Mouse (Mus musculus) lung, embryonic 15.5 days (tissue): ENCODE results near the gene Them5. TPM values are rescaled to one million over a fixed set of nuclear protein-coding genes. Genes with fewer than 3 reads are reported as not detected.

Source experiments
- ATAC-seq: fragments of 200-750 bp; cut with Nextera tagmentation; 2 replicates; pipeline ENCODE4 v1.8.0; 2017; ENCODE audit warnings: moderate number of reproducible peaks, borderline replicate concordance; ENCODE audit not compliant: low FRiP score, low TSS enrichment; ENCODE audit errors: extremely low read depth
- H3K27ac ChIP-seq: fragments of 300-500 bp; sonication (generic); 2 replicates; pipeline ENCODE4 v1.5.1; 2015; ENCODE audit warnings: moderate library complexity, mild to moderate bottlenecking, inconsistent platforms
- H3K27me3 ChIP-seq: fragments of 300-500 bp; sonication (generic); 2 replicates; pipeline ENCODE4 v1.6.1; 2015; ENCODE audit warnings: inconsistent platforms
- H3K36me3 ChIP-seq: fragments of 300-500 bp; sonication (generic); 2 replicates; pipeline ENCODE4 v1.6.1; 2015; ENCODE audit warnings: inconsistent platforms
- H3K4me1 ChIP-seq: fragments of 300-500 bp; sonication (generic); 2 replicates; pipeline ENCODE4 v1.6.1; 2015; ENCODE audit warnings: inconsistent platforms
- H3K4me2 ChIP-seq: fragments of 300-500 bp; sonication (generic); 2 replicates; pipeline ENCODE4 v1.6.1; 2015; ENCODE audit warnings: inconsistent platforms, mild to moderate bottlenecking, moderate library complexity
- H3K4me3 ChIP-seq: fragments of 300-500 bp; sonication (generic); 2 replicates; pipeline ENCODE4 v1.5.1; 2015; ENCODE audit warnings: mild to moderate bottlenecking, inconsistent platforms
- H3K9ac ChIP-seq: fragments of 300-500 bp; sonication (generic); 2 replicates; pipeline ENCODE4 v1.6.1; 2015; ENCODE audit warnings: inconsistent platforms
- H3K9me3 ChIP-seq: fragments of 300-500 bp; sonication (generic); 2 replicates; pipeline ENCODE4 v1.6.1; 2016; ENCODE audit warnings: inconsistent platforms
- WGBS: fragments of 180-500 bp; shearing (Covaris S2); methylation state at CpG from one replicate; pipeline ENCODE4 v1.1.7; 2015; 5-methylcytosine and 5-hydroxymethylcytosine counted together
- polyA plus RNA-seq: library from polyadenylated mRNA; unstranded; fragments of >200 nt; fragmentation: Nextera tagmentation; extraction: Ambion mirVana; gene quantifications from 2 replicates; pipeline ENCODE4 v1.2.1, GENCODE M21; 2015

Them5 gene
- 0.25 and 0.35 TPM in 2 replicates for polyA plus RNA-seq

GRCm38 (mm10) chr3:94341959-94342422 is at the start of gene Them5:
Them5 (plus strand) TSS chr3:94342099.
- no peak within 1 kb of the TSS for H3K4me2 ChIP-seq
- no peaks in the 10 kb centered on the region for H3K27me3 ChIP-seq
- H3K4me1 ChIP-seq = 0 out of 2 replicates have a peak, but pooled peaks cover 5% of the 10 kb centered on the region
- H3K27ac ChIP-seq = 0 out of 2 replicates have a peak within 1 kb of the TSS, but pooled peaks have one; percentile 33
- H3K9me3 ChIP-seq = no peaks in the 10 kb centered on the region
- H3K9ac ChIP-seq = no peak within 1 kb of the TSS
- ATAC-seq = peak; percentile 59
- no peaks in the 10 kb centered on the region for H3K36me3 ChIP-seq
- no peak within 1 kb of the TSS for H3K4me3 ChIP-seq
- 28% methylated on average over 3 of the region's 3 CpGs for WGBS

DNA sequence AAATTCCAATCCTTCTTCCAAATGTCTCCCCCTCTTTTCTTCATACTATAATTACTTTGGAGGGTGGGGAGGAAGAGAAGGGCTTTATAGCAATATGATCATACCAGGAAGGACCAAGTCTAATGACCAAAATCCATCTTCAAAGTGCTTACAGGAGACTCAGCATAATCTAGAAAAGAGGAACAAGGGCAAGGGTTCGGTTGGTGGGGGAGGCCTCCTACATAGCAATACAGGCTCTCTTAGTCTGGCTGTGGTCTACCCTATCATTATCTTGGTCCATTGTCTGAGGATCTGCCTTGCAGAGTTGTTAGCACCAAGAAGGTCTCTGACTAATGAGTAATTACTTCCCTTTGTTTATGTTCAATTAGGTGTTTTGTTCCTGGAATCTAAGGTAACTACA is 36.4 kb upstream of the Them5 start:
- Histone ChIP-seq H3K9me3 (no peaks in the 10 kb centered on the region), H3K4me3 (no peak overlapping the region), H3K4me2 (no peak overlapping the region), H3K36me3 (no peaks in the 10 kb centered on the region), H3K4me1 (0 out of 2 replicates have a peak, but pooled peaks cover 3% of the 10 kb centered on the region), H3K9ac (no peak overlapping the region), H3K27me3 (no peaks in the 10 kb centered on the region), H3K27ac (no peak overlapping the region)
- WGBS = 76% methylated on average over 1 of the region's 1 CpGs
- no peak for ATAC-seq

DNA sequence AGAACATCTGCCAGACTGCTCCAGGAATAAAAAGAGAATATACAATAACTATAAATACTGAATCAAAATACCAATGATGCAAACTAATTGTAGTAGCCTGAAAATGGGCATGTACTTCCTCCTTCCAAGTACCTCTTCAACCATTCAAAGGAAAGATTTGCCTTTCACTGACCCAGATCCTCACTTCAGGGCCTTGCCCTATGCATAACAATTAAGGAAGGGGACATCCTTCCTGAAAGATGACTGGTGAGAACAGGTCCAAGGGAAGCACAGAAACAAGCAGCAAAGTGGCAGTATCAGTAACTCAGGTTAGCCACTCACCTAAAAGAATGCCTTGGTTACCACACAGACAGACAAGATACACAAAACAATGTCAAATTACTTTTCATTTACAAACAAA is 34.9 kb upstream of the Them5 start:
- no peak overlapping the region for H3K27ac ChIP-seq
- H3K4me1 ChIP-seq = peaks cover 6% of the 10 kb centered on the region; the same call in 1 of the 2 replicates
- H3K9me3 ChIP-seq = no peaks in the 10 kb centered on the region
- no peaks in the 10 kb centered on the region for H3K27me3 ChIP-seq
- ATAC-seq = no peak
- H3K9ac ChIP-seq = no peak overlapping the region
- no peaks in the 10 kb centered on the region for H3K36me3 ChIP-seq
- no peak overlapping the region for H3K4me3 ChIP-seq
- no peak overlapping the region for H3K4me2 ChIP-seq

GRCm38 (mm10) chr3:94309633-94310363 is 32.1 kb upstream of the Them5 start, which contains the start of gene Them4:
Them4 (plus strand) TSS chr3:94310089.
- ATAC-seq = peak; percentile 100
- Histone ChIP-seq H3K9me3 (no peaks in the 10 kb centered on the region), H3K36me3 (no peaks in the 10 kb centered on the region), H3K4me2 (peak within 1 kb of the TSS; percentile 64), H3K27me3 (no peaks in the 10 kb centered on the region), H3K9ac (peak within 1 kb of the TSS; percentile 85), H3K4me1 (peaks cover 6% of the 10 kb centered on the region; the same call in 1 of the 2 replicates), H3K27ac (peak within 1 kb of the TSS; percentile 88), H3K4me3 (peak within 1 kb of the TSS; percentile 68)
- under 1% methylated on average over 47 of the region's 47 CpGs for WGBS

GRCm38 (mm10) chr3:94310491-94310890 is 31.4 kb upstream of the Them5 start:
- Histone ChIP-seq H3K4me3 (peak overlapping the region; percentile 68), H3K36me3 (no peaks in the 10 kb centered on the region), H3K9ac (peak overlapping the region; percentile 85), H3K27me3 (no peaks in the 10 kb centered on the region), H3K27ac (peak overlapping the region; percentile 88), H3K4me2 (peak overlapping the region; percentile 64), H3K4me1 (peaks cover 6% of the 10 kb centered on the region; the same call in 1 of the 2 replicates), H3K9me3 (no peaks in the 10 kb centered on the region)
- no peak for ATAC-seq
- 37% methylated on average over 7 of the region's 7 CpGs for WGBS

DNA sequence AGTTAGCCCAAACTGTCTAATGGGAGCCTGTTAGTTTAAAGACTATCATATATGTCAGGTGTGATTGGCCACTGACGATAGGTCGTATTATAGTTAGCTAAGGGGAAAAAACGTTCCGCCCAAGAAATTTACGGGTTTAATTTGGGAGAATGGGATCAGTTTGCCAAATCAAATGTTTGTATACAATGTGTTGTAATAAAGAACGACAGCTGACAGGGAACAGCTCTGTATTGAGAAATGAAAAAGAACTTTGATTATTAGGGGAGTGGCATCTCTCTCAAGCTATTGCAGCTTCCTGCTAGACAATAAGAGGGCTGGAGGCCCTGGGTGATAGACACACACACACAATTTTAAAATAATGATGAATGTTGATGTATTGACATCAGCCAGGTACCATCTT is 31.0 kb upstream of the Them5 start:
- Histone ChIP-seq H3K9me3 (no peaks in the 10 kb centered on the region), H3K27ac (no peak overlapping the region), H3K27me3 (no peaks in the 10 kb centered on the region), H3K4me1 (peaks cover 6% of the 10 kb centered on the region; the same call in 1 of the 2 replicates), H3K4me3 (peak overlapping the region; percentile 68), H3K9ac (no peak overlapping the region), H3K4me2 (peak overlapping the region; percentile 64), H3K36me3 (no peaks in the 10 kb centered on the region)
- ATAC-seq = no peak
- 67% methylated on average over 6 of the region's 6 CpGs for WGBS

DNA sequence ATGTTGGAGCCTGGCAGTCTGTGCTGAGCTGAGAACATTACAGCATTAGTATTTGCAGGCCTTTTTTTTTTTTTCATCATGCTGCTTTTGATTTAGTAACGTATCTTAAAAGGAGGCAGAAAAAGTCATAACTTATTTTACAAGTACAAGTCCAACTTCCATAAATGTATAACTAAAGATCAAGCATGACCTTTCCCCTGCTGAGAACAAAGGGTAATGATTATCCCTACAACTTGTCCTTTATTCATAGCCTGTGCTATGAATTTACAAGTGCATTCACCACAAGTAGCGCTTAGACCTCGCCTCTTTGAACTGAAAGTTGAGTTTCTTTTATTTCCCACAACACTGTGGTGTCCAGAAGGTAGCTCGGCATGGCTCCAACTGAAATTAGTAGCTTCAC is 30.5 kb upstream of the Them5 start:
- no peaks in the 10 kb centered on the region for H3K9me3 ChIP-seq
- H3K9ac ChIP-seq = no peak overlapping the region
- ATAC-seq = no peak
- H3K4me3 ChIP-seq = no peak overlapping the region
- H3K4me2 ChIP-seq = peak overlapping the region; percentile 64
- WGBS = 80% methylated on average over 4 of the region's 4 CpGs
- H3K27me3 ChIP-seq = no peaks in the 10 kb centered on the region
- no peaks in the 10 kb centered on the region for H3K36me3 ChIP-seq
- no peak overlapping the region for H3K27ac ChIP-seq
- H3K4me1 ChIP-seq = peaks cover 6% of the 10 kb centered on the region; the same call in 1 of the 2 replicates

DNA sequence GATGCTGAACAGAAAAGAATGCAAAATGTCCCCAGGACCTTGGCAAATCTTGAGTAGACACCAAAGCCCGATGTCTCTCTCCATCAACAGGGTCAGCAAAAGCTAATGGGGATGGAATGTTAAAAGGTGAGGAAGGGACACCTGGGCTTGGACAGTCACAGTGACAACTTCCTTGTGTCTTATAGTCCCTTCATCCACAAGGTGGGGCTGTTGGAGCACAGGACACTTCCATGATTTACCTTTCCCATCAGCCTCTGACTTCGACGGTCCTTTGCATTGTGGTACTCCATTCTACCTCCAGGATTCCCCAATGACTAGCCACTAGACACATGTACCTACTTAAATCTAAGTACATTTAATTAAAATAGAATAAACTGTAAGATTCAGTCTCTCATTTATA is 13.2 kb upstream of the Them5 start:
- Histone ChIP-seq H3K4me1 (no peaks in the 10 kb centered on the region), H3K4me2 (no peak overlapping the region), H3K27me3 (no peaks in the 10 kb centered on the region), H3K9me3 (no peaks in the 10 kb centered on the region), H3K36me3 (0 out of 2 replicates have a peak, but pooled peaks cover 6% of the 10 kb centered on the region), H3K9ac (no peak overlapping the region), H3K27ac (no peak overlapping the region), H3K4me3 (no peak overlapping the region)
- 48% methylated on average over 3 of the region's 3 CpGs for WGBS
- ATAC-seq = no peak

GRCm38 (mm10) chr3:94334442-94334841 is 7.5 kb upstream of the Them5 start:
- Histone ChIP-seq H3K9me3 (no peaks in the 10 kb centered on the region), H3K4me2 (no peak overlapping the region), H3K36me3 (0 out of 2 replicates have a peak, but pooled peaks cover 6% of the 10 kb centered on the region), H3K27ac (no peak overlapping the region), H3K4me1 (no peaks in the 10 kb centered on the region), H3K9ac (no peak overlapping the region), H3K27me3 (no peaks in the 10 kb centered on the region), H3K4me3 (no peak overlapping the region)
- no peak for ATAC-seq
- WGBS = 92% methylated on average over 4 of the region's 4 CpGs

GRCm38 (mm10) chr3:94338522-94338921 is 3.4 kb upstream of the Them5 start:
- Histone ChIP-seq H3K9ac (no peak overlapping the region), H3K4me2 (no peak overlapping the region), H3K27ac (no peak overlapping the region), H3K4me3 (no peak overlapping the region), H3K36me3 (no peaks in the 10 kb centered on the region), H3K4me1 (0 out of 2 replicates have a peak, but pooled peaks cover 5% of the 10 kb centered on the region), H3K9me3 (no peaks in the 10 kb centered on the region), H3K27me3 (no peaks in the 10 kb centered on the region)
- WGBS = 77% methylated on average over 3 of the region's 3 CpGs
- no peak for ATAC-seq

GRCm38 (mm10) chr3:94342552-94342951 is 653 bp downstream of the Them5 start:
- no peak overlapping the region for H3K4me3 ChIP-seq
- no peaks in the 10 kb centered on the region for H3K27me3 ChIP-seq
- WGBS = 52% methylated on average over 1 of the region's 1 CpGs
- ATAC-seq = no peak
- no peaks in the 10 kb centered on the region for H3K36me3 ChIP-seq
- 0 out of 2 replicates have a peak, but pooled peaks cover 5% of the 10 kb centered on the region for H3K4me1 ChIP-seq
- no peaks in the 10 kb centered on the region for H3K9me3 ChIP-seq
- H3K9ac ChIP-seq = no peak overlapping the region
- H3K4me2 ChIP-seq = no peak overlapping the region
- no peak overlapping the region for H3K27ac ChIP-seq

GRCm38 (mm10) chr3:94344182-94344581 is 2.3 kb downstream of the Them5 start:
- 0 out of 2 replicates have a peak, but pooled peaks cover 5% of the 10 kb centered on the region for H3K4me1 ChIP-seq
- H3K27me3 ChIP-seq = no peaks in the 10 kb centered on the region
- 77% methylated on average over 2 of the region's 2 CpGs for WGBS
- no peak overlapping the region for H3K9ac ChIP-seq
- no peak overlapping the region for H3K27ac ChIP-seq
- no peak for ATAC-seq
- no peak overlapping the region for H3K4me2 ChIP-seq
- no peak overlapping the region for H3K4me3 ChIP-seq
- H3K9me3 ChIP-seq = no peaks in the 10 kb centered on the region
- H3K36me3 ChIP-seq = no peaks in the 10 kb centered on the region
